Comparison of ENCODE assay signal across 29 mouse cellular contexts in genomic region chr8:82471825-82472224, GRCm38 (mm10).
DNase-seq lines count a peak whose midpoint lies in the region; ATAC-seq and TF ChIP-seq lines count a peak whose summit lies in the region.
"Had no signal": no experiment of that assay in that cellular context is flagged by ENCODE, and none has a peak within 500 bp of the region (broad histone marks: within the 10 kb centered on the region; RNA-seq: fewer than 3 reads in every experiment).

No protein-coding gene starts in this region.

- H3K4me2 ChIP-seq in liver, embryonic 12.5 days = no peak overlapping the region
- no peak overlapping the region for H3K4me2 ChIP-seq in liver, embryonic 11.5 days
- no peak overlapping the region for H3K4me2 ChIP-seq in liver, embryonic 14.5 days (ENCODE audit: low read depth)
- no peak overlapping the region for H3K4me2 ChIP-seq in liver, postnatal 0 days (ENCODE audit: low read depth, low read length)
- no peak overlapping the region for H3K4me2 ChIP-seq in liver, embryonic 16.5 days (ENCODE audit: low read depth, low read length)
- H3K4me2 ChIP-seq: embryonic facial prominence, embryonic 13.5 days; embryonic facial prominence, embryonic 15.5 days; forebrain, embryonic 12.5 days had no signal

- no peak for DNase-seq in liver, embryonic 11.5 days (ENCODE audit: low spot score)
- peak in 2 of 3 experiments; percentile 47 to 52 for DNase-seq in liver, embryonic 14.5 days (ENCODE audit: low read depth in 3 of 3, low spot score in 3 of 3)
- DNase-seq in liver, postnatal 0 days = no peak
- DNase-seq in c-Kit-positive CD71-positive TER-119-negative erythroid progenitor cells, embryonic 14.5 days (ENCODE audit: low read depth) = peak; percentile 42
- no peak for DNase-seq in layer of hippocampus, postnatal 25 days (ENCODE audit: extremely low spot score in 1 of 2, low spot score in 1 of 2)
- DNase-seq: adrenal gland, adult 8-10 months; adrenal gland, postnatal 14 days; adrenal gland, postnatal 36 days; B cell, adult 2 months; cerebellum, adult 11 months; cerebellum, adult 18-20 months; cerebellum, adult 8-10 months; cerebellum, adult 9-11 months; cerebellum, postnatal 14 days; cerebellum, postnatal 36 days; embryo, embryonic 11 days had no signal

- H3K36me3 ChIP-seq in liver, embryonic 12.5 days = no peaks in the 10 kb centered on the region
- H3K36me3 ChIP-seq in liver, embryonic 11.5 days (ENCODE audit: control insufficient read depth, insufficient read depth, low read length) = no peaks in the 10 kb centered on the region
- no peaks in the 10 kb centered on the region for H3K36me3 ChIP-seq in liver, embryonic 14.5 days (replicated peaks; ENCODE audit: control insufficient read depth, insufficient read depth, low read depth)
- H3K36me3 ChIP-seq in liver, postnatal 0 days (replicated peaks; ENCODE audit: insufficient read depth, low read length) = no peaks in the 10 kb centered on the region
- H3K36me3 ChIP-seq in liver, embryonic 16.5 days (ENCODE audit: control insufficient read depth, insufficient read depth) = no peaks in the 10 kb centered on the region
- H3K36me3 ChIP-seq: embryonic facial prominence, embryonic 13.5 days; embryonic facial prominence, embryonic 15.5 days; forebrain, embryonic 10.5 days; forebrain, embryonic 12.5 days; G1E had no signal

- TF ChIP-seq CTCF in liver, embryonic 14.5 days (IDR thresholded peaks at IDR 0.05; ENCODE audit: low read depth) = no peak
- TF ChIP-seq CTCF in liver, postnatal 0 days (IDR thresholded peaks at IDR 0.05; ENCODE audit: low read depth) = no peak

- H3K9ac ChIP-seq in liver, embryonic 12.5 days = no peak overlapping the region
- no peak overlapping the region for H3K9ac ChIP-seq in liver, embryonic 11.5 days (ENCODE audit: low read depth, low read length)
- H3K9ac ChIP-seq in liver, embryonic 14.5 days (replicated peaks) = no peak overlapping the region
- no peak overlapping the region for H3K9ac ChIP-seq in liver, postnatal 0 days (replicated peaks)
- no peak overlapping the region for H3K9ac ChIP-seq in liver, embryonic 16.5 days (ENCODE audit: low read depth, low read length)
- H3K9ac ChIP-seq: embryonic facial prominence, embryonic 13.5 days; embryonic facial prominence, embryonic 15.5 days; forebrain, embryonic 12.5 days had no signal

- TF ChIP-seq EP300 in liver, embryonic 14.5 days (IDR thresholded peaks at IDR 0.05; ENCODE audit: low read depth) = no peak
- TF ChIP-seq EP300 in liver, postnatal 0 days (IDR thresholded peaks at IDR 0.05; ENCODE audit: low read depth) = no peak

- H3K27me3 ChIP-seq in liver, embryonic 12.5 days (replicated peaks) = no peaks in the 10 kb centered on the region
- no peaks in the 10 kb centered on the region for H3K27me3 ChIP-seq in liver, embryonic 11.5 days (replicated peaks; ENCODE audit: control insufficient read depth, insufficient read depth, low read length)
- no peaks in the 10 kb centered on the region for H3K27me3 ChIP-seq in liver, embryonic 14.5 days (ENCODE audit: control insufficient read depth, insufficient read depth, low read length)
- H3K27me3 ChIP-seq in liver, postnatal 0 days (ENCODE audit: insufficient read depth, low read length) = no peaks in the 10 kb centered on the region
- no peaks in the 10 kb centered on the region for H3K27me3 ChIP-seq in liver, embryonic 16.5 days (ENCODE audit: control insufficient read depth, insufficient read depth, low read depth, low read length)
- H3K27me3 ChIP-seq: CH12.LX; embryonic facial prominence, embryonic 13.5 days; embryonic facial prominence, embryonic 15.5 days; forebrain, embryonic 12.5 days had no signal

- no CpG with 5 or more reads among the region's 1 CpGs for WGBS in liver, embryonic 12.5 days (ENCODE audit: insufficient replicate concordance)
- no CpG with 5 or more reads among the region's 1 CpGs for WGBS in liver, embryonic 11.5 days
- no CpG with 5 or more reads among the region's 1 CpGs for WGBS in liver, embryonic 14.5 days (ENCODE audit: insufficient replicate concordance)
- no CpG with 5 or more reads among the region's 1 CpGs for WGBS in liver, postnatal 0 days (ENCODE audit: insufficient replicate concordance)
- no CpG with 5 or more reads among the region's 1 CpGs for WGBS in liver, embryonic 16.5 days (ENCODE audit: insufficient replicate concordance)

- no peaks in the 10 kb centered on the region for H3K9me3 ChIP-seq in liver, embryonic 12.5 days (replicated peaks)
- no peaks in the 10 kb centered on the region for H3K9me3 ChIP-seq in liver, embryonic 11.5 days (ENCODE audit: control insufficient read depth, low read length)
- H3K9me3 ChIP-seq in liver, embryonic 14.5 days (ENCODE audit: control insufficient read depth, low read length) = no peaks in the 10 kb centered on the region
- H3K9me3 ChIP-seq in liver, postnatal 0 days (ENCODE audit: low read length) = no peaks in the 10 kb centered on the region
- no peaks in the 10 kb centered on the region for H3K9me3 ChIP-seq in liver, embryonic 16.5 days (replicated peaks; ENCODE audit: control insufficient read depth, low read length)
- H3K9me3 ChIP-seq: embryonic facial prominence, embryonic 13.5 days; embryonic facial prominence, embryonic 15.5 days; forebrain, embryonic 10.5 days; forebrain, embryonic 12.5 days; G1E had no signal

- H3K4me1 ChIP-seq in liver, embryonic 12.5 days = no peaks in the 10 kb centered on the region
- no peaks in the 10 kb centered on the region for H3K4me1 ChIP-seq in liver, embryonic 11.5 days (replicated peaks; ENCODE audit: control insufficient read depth, insufficient read depth, low read length)
- H3K4me1 ChIP-seq in liver, embryonic 14.5 days (replicated peaks; ENCODE audit: control insufficient read depth in 2 of 2, insufficient read depth in 2 of 2, low read length in 1 of 2) = no peaks in the 10 kb centered on the region
- no peaks in the 10 kb centered on the region for H3K4me1 ChIP-seq in liver, postnatal 0 days (ENCODE audit: insufficient read depth)
- H3K4me1 ChIP-seq in liver, embryonic 16.5 days (ENCODE audit: control insufficient read depth, low read depth, low read length) = no peaks in the 10 kb centered on the region
- H3K4me1 ChIP-seq: embryonic facial prominence, embryonic 13.5 days; embryonic facial prominence, embryonic 15.5 days; forebrain, embryonic 10.5 days; forebrain, embryonic 12.5 days had no signal

- H3K4me3 ChIP-seq in liver, embryonic 12.5 days = no peak overlapping the region
- no peak overlapping the region for H3K4me3 ChIP-seq in liver, embryonic 11.5 days (ENCODE audit: low read depth, low read length)
- no peak overlapping the region for H3K4me3 ChIP-seq in liver, embryonic 14.5 days (ENCODE audit: insufficient read depth in 1 of 2, low read depth in 2 of 2, low read length in 2 of 2)
- no peak overlapping the region for H3K4me3 ChIP-seq in liver, postnatal 0 days (ENCODE audit: low read depth, low read length)
- H3K4me3 ChIP-seq in liver, embryonic 16.5 days (ENCODE audit: low read depth, low read length) = no peak overlapping the region
- H3K4me3 ChIP-seq: embryonic facial prominence, embryonic 13.5 days; embryonic facial prominence, embryonic 15.5 days; erythroblast, embryonic 14.5 days; forebrain, embryonic 10.5 days; forebrain, embryonic 12.5 days had no signal

- peak; percentile 66; the same call in 1 of the 2 replicates for ATAC-seq in liver, embryonic 12.5 days
- ATAC-seq in liver, embryonic 11.5 days (replicated peaks; ENCODE audit: low FRiP score) = no peak; the same call in 1 of the 2 replicates
- ATAC-seq in liver, embryonic 14.5 days (ENCODE audit: insufficient read depth) = no peak
- ATAC-seq in liver, postnatal 0 days = no peak
- ATAC-seq in liver, embryonic 16.5 days (ENCODE audit: low read depth) = 0 out of 2 replicates have a peak, but pooled peaks have one; percentile 50
- no peak for ATAC-seq in activated CD4-positive, CD25-positive, alpha-beta regulatory T cell, adult 4 months
- ATAC-seq: CD4-positive, CD25-positive, alpha-beta regulatory T cell, adult 4 months; forebrain, embryonic 14.5 days; forebrain, embryonic 16.5 days had no signal

- H3K27ac ChIP-seq in liver, embryonic 12.5 days = no peak overlapping the region
- no peak overlapping the region for H3K27ac ChIP-seq in liver, embryonic 11.5 days (ENCODE audit: low read depth, low read length)
- H3K27ac ChIP-seq in liver, embryonic 14.5 days = no peak overlapping the region
- H3K27ac ChIP-seq in liver, postnatal 0 days (ENCODE audit: low read depth) = no peak overlapping the region
- H3K27ac ChIP-seq in liver, embryonic 16.5 days (ENCODE audit: low read length) = no peak overlapping the region
- H3K27ac ChIP-seq: embryonic facial prominence, embryonic 13.5 days; embryonic facial prominence, embryonic 15.5 days; forebrain, embryonic 10.5 days; forebrain, embryonic 12.5 days had no signal

Comparison
In these comparisons a context has a peak if more than half of its experiments do, and no peak if none do; other contexts are left out.
1. ATAC-seq: peak in liver, embryonic 12.5 days (single experiment) and liver, embryonic 16.5 days (single experiment); none in liver, embryonic 11.5 days (single experiment), liver, embryonic 14.5 days (single experiment), liver, postnatal 0 days (single experiment) and activated CD4-positive, CD25-positive, alpha-beta regulatory T cell, adult 4 months (single experiment).
2. DNase-seq: peak in liver, embryonic 14.5 days (2 of 3) and c-Kit-positive CD71-positive TER-119-negative erythroid progenitor cells, embryonic 14.5 days (single experiment); none in liver, embryonic 11.5 days (single experiment), liver, postnatal 0 days (single experiment) and layer of hippocampus, postnatal 25 days (0 of 2).